Mouse (Mus musculus): ENCODE measurements around the gene Rpl18a. TPM values are rescaled to one million over a fixed set of nuclear protein-coding genes. Genes with fewer than 3 reads are reported as not detected.

Rpl18a gene
- total RNA-seq, 2 experiments from 2014 or later = 690 to 725 TPM

Small RNA genes within 50 kb of the gene (microRNA-seq; reads per million reads assigned to microRNA genes)
- gene Mir1969 (27.3 reads per million, percentile 44 among the genes with 10 or more reads in this experiment), gene Mir7067 (5.2 reads per million, percentile 18 among the genes with 10 or more reads in this experiment)

Other genes with a start within 250 kb of the Rpl18a start
- gene Pgpep1, start 237.0 kb downstream of the Rpl18a start, total RNA-seq (2021) = 10 to 100 TPM; 11.5 to 15.9 TPM
- 10 to 100 TPM; 68.2 to 80.4 TPM for gene Lsm4, start 224.2 kb downstream of the Rpl18a start, total RNA-seq (2021)
- 100 to 1,000 TPM; 147 to 149 TPM for gene Jund, start 198.5 kb downstream of the Rpl18a start, total RNA-seq (2021)
- under 1 TPM in 1 of 2 experiments, not detected in 1; 0.19 TPM for gene Iqcn, start 194.0 kb downstream of the Rpl18a start, total RNA-seq (2021)
- gene Gm3336, start 178.9 kb downstream of the Rpl18a start, total RNA-seq (2021) = not detected
- under 1 TPM; 0.49 to 0.61 TPM for gene Pde4c, start 173.7 kb downstream of the Rpl18a start, total RNA-seq (2021)
- 100 to 1,000 TPM; 756 to 791 TPM for gene Rab3a, start 142.7 kb downstream of the Rpl18a start, total RNA-seq (2021)
- gene Mpv17l2, start 136.5 kb downstream of the Rpl18a start, total RNA-seq (2021) = 10 to 100 TPM; 35.8 to 37.1 TPM
- 100 to 1,000 TPM; 173 TPM for gene Pik3r2, start 120.7 kb downstream of the Rpl18a start, total RNA-seq (2021)
- 100 to 1,000 TPM; 115 to 117 TPM for gene Mast3, start 92.4 kb downstream of the Rpl18a start, total RNA-seq (2021)
- gene Il12rb1, start 89.0 kb downstream of the Rpl18a start, total RNA-seq (2021) = under 1 TPM; 0.13 to 0.28 TPM
- 10 to 100 TPM; 12.9 to 21.2 TPM for gene Arrdc2, start 57.7 kb downstream of the Rpl18a start, total RNA-seq (2021)
- 10 to 100 TPM; 27.9 to 33.2 TPM for gene Kcnn1, start 34.2 kb downstream of the Rpl18a start, total RNA-seq (2021)
- gene Ccdc124, start 23.5 kb downstream of the Rpl18a start, total RNA-seq (2021) = 10 to 100 TPM; 88.9 to 93.3 TPM
- gene Slc5a5, start 4.7 kb downstream of the Rpl18a start, total RNA-seq (2021) = 1 to 10 TPM; 7.2 to 7.3 TPM
- 10 to 100 TPM; 76.5 to 79.8 TPM for gene Map1s, start 8.5 kb upstream of the Rpl18a start, total RNA-seq (2021)

All from left cerebral cortex, postnatal 10 days (tissue).